Mouse (Mus musculus) thymus, postnatal 10 days (tissue): ENCODE measurements around the gene Kcnip4.

Experiments
- DNase-seq, 2 experiments: peaks; one replicate each; pipeline ENCODE4 v3.0.0; 2021; ENCODE audit warnings: low spot score in 2 of 2

Gene Kcnip4

GRCm38 (mm10) chr5:48551753-48552152 lies 973.0 kb downstream of the Kcnip4 start:
- DNase-seq: no peak

- DNase-seq: no peak
These were observed 978.9 kb downstream of the Kcnip4 start for GRCm38 (mm10) chr5:48545825-48546224.

- no peak for DNase-seq
These were observed 979.6 kb downstream of the Kcnip4 start for GRCm38 (mm10) chr5:48544784-48545734.

- DNase-seq: no peak
These were observed 1006.7 kb downstream of the Kcnip4 start for GRCm38 (mm10) chr5:48518035-48518434.

GRCm38 (mm10) chr5:48513354-48513753 lies 1011.4 kb downstream of the Kcnip4 start:
- no peak for DNase-seq

- no peak for DNase-seq
These were observed 1013.4 kb downstream of the Kcnip4 start for GRCm38 (mm10) chr5:48511357-48511756.

- no peak for DNase-seq
These were observed 1014.5 kb downstream of the Kcnip4 start for GRCm38 (mm10) chr5:48510241-48510640.

GRCm38 (mm10) chr5:48509194-48509930 lies 1015.3 kb downstream of the Kcnip4 start:
- DNase-seq: no peak

GRCm38 (mm10) chr5:48503094-48503493 lies 1021.6 kb downstream of the Kcnip4 start:
- DNase-seq: no peak

GRCm38 (mm10) chr5:48502442-48502841 lies 1022.3 kb downstream of the Kcnip4 start:
- DNase-seq: no peak

GRCm38 (mm10) chr5:48500204-48500603 lies 1024.5 kb downstream of the Kcnip4 start:
- no peak for DNase-seq

- DNase-seq: no peak
These were observed 1033.7 kb downstream of the Kcnip4 start for GRCm38 (mm10) chr5:48490864-48491477.

GRCm38 (mm10) chr5:48489549-48490288 lies 1035.0 kb downstream of the Kcnip4 start:
- no peak for DNase-seq

GRCm38 (mm10) chr5:48483112-48483511 lies 1041.6 kb downstream of the Kcnip4 start:
- DNase-seq: no peak

- no peak for DNase-seq
These were observed 1064.5 kb downstream of the Kcnip4 start for GRCm38 (mm10) chr5:48460221-48460620.

GRCm38 (mm10) chr5:48448888-48449287 lies 1075.8 kb downstream of the Kcnip4 start:
- DNase-seq: no peak

GRCm38 (mm10) chr5:48430459-48430858 lies 1094.2 kb downstream of the Kcnip4 start:
- DNase-seq: no peak

GRCm38 (mm10) chr5:48421957-48422356 lies 1102.8 kb downstream of the Kcnip4 start:
- DNase-seq: no peak

GRCm38 (mm10) chr5:48419741-48420140 lies 1105.0 kb downstream of the Kcnip4 start:
- DNase-seq: no peak

GRCm38 (mm10) chr5:48412261-48412660 lies 1112.4 kb downstream of the Kcnip4 start:
- no peak for DNase-seq

- no peak for DNase-seq
These were observed 1113.2 kb downstream of the Kcnip4 start for GRCm38 (mm10) chr5:48411462-48411861.

- no peak for DNase-seq
These were observed 1114.4 kb downstream of the Kcnip4 start for GRCm38 (mm10) chr5:48410348-48410747.
